Mouse (Mus musculus): Measurements from ENCODE around the gene Gm11939. TPM values are rescaled to one million over a fixed set of nuclear protein-coding genes. Genes with fewer than 3 reads are reported as not detected.

Gene Gm11939
- polyA plus RNA-seq, 1 experiment, result not detected

DNA sequence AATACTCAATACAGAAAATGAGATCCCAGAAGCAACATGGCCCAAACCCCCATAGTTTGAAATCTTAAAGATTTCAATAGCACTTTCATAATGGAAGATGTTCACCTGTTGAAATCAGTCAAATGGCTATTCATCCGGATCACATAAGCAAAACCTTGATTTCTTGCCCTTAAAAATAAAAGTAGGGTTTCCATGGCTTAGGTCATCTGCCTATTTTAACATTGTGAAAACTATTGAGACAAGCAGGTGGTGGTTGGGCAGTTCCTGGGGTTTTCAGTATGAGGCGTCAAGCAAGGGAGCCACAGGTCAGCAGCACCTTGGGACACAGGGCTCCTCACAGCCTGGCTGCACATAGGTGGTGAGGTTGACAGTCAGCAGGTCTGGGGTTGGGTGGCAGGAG lies 3.1 kb downstream of the Gm11939 start:
- TF ChIP-seq CTCF (IDR thresholded peaks at IDR 0.05; ENCODE audit: extremely low read depth, insufficient read length, insufficient replicate concordance, low read depth, low read length) (no peak), POLR2A (IDR thresholded peaks at IDR 0.05; ENCODE audit: low read depth, low read length) (no peak)
- H3K27me3 ChIP-seq (ENCODE audit: control insufficient read depth, insufficient read depth, low read length), result no peaks in the 10 kb centered on the region
- H3K36me3 ChIP-seq (ENCODE audit: control insufficient read depth, insufficient read depth, low read length), result no peaks in the 10 kb centered on the region
- H3K4me3 ChIP-seq (ENCODE audit: low read depth, low read length), result no peak overlapping the region
- H3K4me1 ChIP-seq (ENCODE audit: control insufficient read depth, insufficient read depth, insufficient read length, low read length), result peaks cover 2% of the 10 kb centered on the region; the same call in 1 of the 2 replicates
- H3K27ac ChIP-seq (ENCODE audit: insufficient read depth, low read depth, low read length), result no peak overlapping the region
- 92% methylated on average over 2 of the region's 2 CpGs for WGBS

DNA sequence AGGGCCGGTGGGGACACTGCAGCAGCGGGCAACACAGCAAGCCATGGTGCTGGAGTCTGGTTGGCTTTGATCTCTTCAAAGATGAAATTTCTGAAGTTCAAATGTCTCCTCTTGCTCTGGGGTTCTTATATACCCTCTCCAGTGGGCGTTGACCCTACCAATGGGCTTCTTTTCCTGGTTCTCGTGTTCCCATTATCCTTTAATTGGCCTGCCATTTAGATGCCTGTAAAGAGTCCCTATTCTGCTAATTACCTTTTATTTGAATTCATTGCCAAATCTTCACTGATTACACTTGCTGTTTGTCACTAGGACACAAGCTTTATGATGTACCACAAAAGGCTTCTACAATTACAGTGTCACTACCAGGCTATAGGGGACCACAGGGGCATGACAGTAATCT lies 8.5 kb downstream of the Gm11939 start, which contains the start of gene Krtap3-3:
Gene Krtap3-3, minus strand, starts transcription at position 101 of the 400 bp plus-strand sequence.
- Histone ChIP-seq H3K4me1 (ENCODE audit: control insufficient read depth, insufficient read depth, insufficient read length, low read length) (peaks cover 2% of the 10 kb centered on the region; the same call in 1 of the 2 replicates), H3K36me3 (ENCODE audit: control insufficient read depth, insufficient read depth, low read length) (no peaks in the 10 kb centered on the region), H3K27ac (ENCODE audit: insufficient read depth, low read depth, low read length) (no peak within 1 kb of the TSS), H3K27me3 (ENCODE audit: control insufficient read depth, insufficient read depth, low read length) (no peaks in the 10 kb centered on the region), H3K4me3 (ENCODE audit: low read depth, low read length) (no peak within 1 kb of the TSS)
- 63% methylated on average over 4 of the region's 4 CpGs for WGBS
- no peak for TF ChIP-seq CTCF (IDR thresholded peaks at IDR 0.05; ENCODE audit: extremely low read depth, insufficient read length, insufficient replicate concordance, low read depth, low read length)
- no peak for TF ChIP-seq POLR2A (IDR thresholded peaks at IDR 0.05; ENCODE audit: low read depth, low read length)

GRCm38 (mm10) chr11:99547892-99548291 lies 11.4 kb downstream of the Gm11939 start:
- Histone ChIP-seq H3K4me1 (ENCODE audit: control insufficient read depth, insufficient read depth, insufficient read length, low read length) (no peaks in the 10 kb centered on the region), H3K36me3 (ENCODE audit: control insufficient read depth, insufficient read depth, low read length) (no peaks in the 10 kb centered on the region), H3K27me3 (ENCODE audit: control insufficient read depth, insufficient read depth, low read length) (no peaks in the 10 kb centered on the region), H3K4me3 (ENCODE audit: low read depth, low read length) (no peak overlapping the region), H3K27ac (ENCODE audit: insufficient read depth, low read depth, low read length) (no peak overlapping the region)
- TF ChIP-seq CTCF (IDR thresholded peaks at IDR 0.05; ENCODE audit: extremely low read depth, insufficient read length, insufficient replicate concordance, low read depth, low read length), result no peak
- TF ChIP-seq POLR2A (IDR thresholded peaks at IDR 0.05; ENCODE audit: low read depth, low read length), result no peak

DNA sequence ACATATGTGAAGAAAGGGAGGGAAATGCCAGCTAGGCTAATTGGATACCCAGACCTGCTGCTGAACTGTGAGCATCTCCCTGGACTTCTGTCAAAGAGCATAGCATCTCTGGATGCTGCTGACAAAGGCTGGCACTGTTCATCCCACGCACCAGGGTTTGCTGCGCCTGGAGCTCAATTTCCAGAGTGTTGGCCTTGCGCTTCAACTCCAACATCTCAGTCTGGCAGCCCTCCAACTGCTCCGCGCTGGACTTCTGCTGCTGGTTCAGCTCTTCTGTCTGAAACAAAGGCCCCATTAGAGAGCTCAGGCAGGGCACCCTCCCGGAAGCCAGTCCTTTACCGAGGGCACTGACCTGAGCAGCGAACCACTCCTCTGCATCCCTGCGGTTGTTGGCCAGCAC lies 19.5 kb downstream of the Gm11939 start:
- 42% methylated on average over 9 of the region's 9 CpGs for WGBS
- Histone ChIP-seq H3K36me3 (ENCODE audit: control insufficient read depth, insufficient read depth, low read length) (no peaks in the 10 kb centered on the region), H3K4me1 (ENCODE audit: control insufficient read depth, insufficient read depth, insufficient read length, low read length) (no peaks in the 10 kb centered on the region), H3K27me3 (ENCODE audit: control insufficient read depth, insufficient read depth, low read length) (no peaks in the 10 kb centered on the region), H3K27ac (ENCODE audit: insufficient read depth, low read depth, low read length) (no peak overlapping the region), H3K4me3 (ENCODE audit: low read depth, low read length) (no peak overlapping the region)
- TF ChIP-seq POLR2A (IDR thresholded peaks at IDR 0.05; ENCODE audit: low read depth, low read length) (no peak), CTCF (IDR thresholded peaks at IDR 0.05; ENCODE audit: extremely low read depth, insufficient read length, insufficient replicate concordance, low read depth, low read length) (no peak)

DNA sequence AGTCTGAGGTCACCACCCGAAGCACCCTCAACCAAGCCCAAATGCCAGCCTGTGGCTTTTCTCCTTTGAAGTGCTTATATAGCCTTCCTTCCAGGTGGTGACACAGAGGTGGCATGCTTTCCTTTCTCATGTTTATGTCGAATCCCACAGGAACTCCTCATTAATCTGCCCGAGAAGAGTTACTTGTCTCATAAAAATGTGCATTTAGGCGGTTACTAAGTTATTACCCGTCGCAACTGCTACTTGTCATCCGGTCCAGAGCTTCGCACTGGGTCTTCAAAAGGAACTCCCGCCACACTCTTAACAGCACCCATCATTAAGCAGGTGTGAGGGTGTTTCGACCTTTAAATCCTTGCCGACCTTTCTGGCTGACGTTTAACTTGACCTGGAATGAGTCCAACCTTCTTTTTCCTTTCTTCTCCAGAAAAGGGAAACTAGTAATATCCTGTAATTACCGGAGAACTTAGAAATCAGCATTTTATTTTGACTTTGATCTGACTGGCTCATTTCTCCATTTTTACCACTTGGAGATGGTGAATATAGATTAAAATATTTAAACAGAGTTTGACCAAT lies 37.9 kb downstream of the Gm11939 start, which contains the start of gene Krt39:
Gene Krt39, minus strand, starts transcription at position 51 of the 573 bp plus-strand sequence.
- H3K27ac ChIP-seq (ENCODE audit: insufficient read depth, low read depth, low read length), result no peak within 1 kb of the TSS
- TF ChIP-seq POLR2A (IDR thresholded peaks at IDR 0.05; ENCODE audit: low read depth, low read length) (no peak), CTCF (IDR thresholded peaks at IDR 0.05; ENCODE audit: extremely low read depth, insufficient read length, insufficient replicate concordance, low read depth, low read length) (no peak)
- 19% methylated on average over 13 of the region's 13 CpGs for WGBS
- no peak within 1 kb of the TSS for H3K4me3 ChIP-seq (ENCODE audit: low read depth, low read length)
- H3K36me3 ChIP-seq (ENCODE audit: control insufficient read depth, insufficient read depth, low read length), result no peaks in the 10 kb centered on the region
- no peaks in the 10 kb centered on the region for H3K27me3 ChIP-seq (ENCODE audit: control insufficient read depth, insufficient read depth, low read length)
- no peaks in the 10 kb centered on the region for H3K4me1 ChIP-seq (ENCODE audit: control insufficient read depth, insufficient read depth, insufficient read length, low read length)

GRCm38 (mm10) chr11:99514098-99514497 lies 45.2 kb downstream of the Gm11939 start:
- WGBS, result 29% methylated on average over 8 of the region's 8 CpGs
- H3K36me3 ChIP-seq (ENCODE audit: control insufficient read depth, insufficient read depth, low read length), result no peaks in the 10 kb centered on the region
- H3K27me3 ChIP-seq (ENCODE audit: control insufficient read depth, insufficient read depth, low read length), result no peaks in the 10 kb centered on the region
- H3K4me1 ChIP-seq (ENCODE audit: control insufficient read depth, insufficient read depth, insufficient read length, low read length), result peaks cover 3% of the 10 kb centered on the region; the same call in 1 of the 2 replicates
- no peak for TF ChIP-seq CTCF (IDR thresholded peaks at IDR 0.05; ENCODE audit: extremely low read depth, insufficient read length, insufficient replicate concordance, low read depth, low read length)
- TF ChIP-seq POLR2A (IDR thresholded peaks at IDR 0.05; ENCODE audit: low read depth, low read length), result no peak
- no peak overlapping the region for H3K4me3 ChIP-seq (ENCODE audit: low read depth, low read length)
- H3K27ac ChIP-seq (ENCODE audit: insufficient read depth, low read depth, low read length), result no peak overlapping the region

Other genes starting within 250 kb of the Gm11939 start
- not detected in 2 replicates for gene Krt25, start 236.5 kb downstream of the Gm11939 start, polyA plus RNA-seq (2012; rRNA removed)
- gene Krt26, start 221.5 kb downstream of the Gm11939 start, polyA plus RNA-seq (2012; rRNA removed), result not detected in 2 replicates
- not detected in 2 replicates for gene Krt27, start 208.4 kb downstream of the Gm11939 start, polyA plus RNA-seq (2012; rRNA removed)
- gene Krt28, start 184.6 kb downstream of the Gm11939 start, polyA plus RNA-seq (2012; rRNA removed), result not detected in 2 replicates
- 0.15 and 0.18 TPM in 2 replicates for gene Krt10, start 170.1 kb downstream of the Gm11939 start, polyA plus RNA-seq (2012; rRNA removed)
- 0.48 and 9.5 TPM in 2 replicates for gene Krt12, start 137.2 kb downstream of the Gm11939 start, polyA plus RNA-seq (2012; rRNA removed)
- gene Krt20, start 121.3 kb downstream of the Gm11939 start, polyA plus RNA-seq (2012; rRNA removed), result 292 and 951 TPM in 2 replicates
- 4.4 and 7.4 TPM in 2 replicates for gene Krt23, start 66.3 kb downstream of the Gm11939 start, polyA plus RNA-seq (2012; rRNA removed)
- gene Krt39, start 38.1 kb downstream of the Gm11939 start, polyA plus RNA-seq (2012; rRNA removed), result not detected in 2 replicates
- not detected in 2 replicates for gene Krt40, start 16.3 kb downstream of the Gm11939 start, polyA plus RNA-seq (2012; rRNA removed)
- gene Krtap3-3, start 8.6 kb downstream of the Gm11939 start, polyA plus RNA-seq (2012; rRNA removed), result not detected in 2 replicates
- gene Krtap3-2, start 2.6 kb downstream of the Gm11939 start, polyA plus RNA-seq (2012; rRNA removed), result not detected in 2 replicates
- gene Krtap3-1, start 7.2 kb upstream of the Gm11939 start, polyA plus RNA-seq (2012; rRNA removed), result 0.47 and 2.7 TPM in 2 replicates
- not detected in 2 replicates for gene Krtap1-5, start 21.6 kb upstream of the Gm11939 start, polyA plus RNA-seq (2012; rRNA removed)
- gene Krtap1-4, start 24.2 kb upstream of the Gm11939 start, polyA plus RNA-seq (2012; rRNA removed), result not detected in 2 replicates
- not detected in 2 replicates for gene Krtap1-3, start 31.9 kb upstream of the Gm11939 start, polyA plus RNA-seq (2012; rRNA removed)
- not detected in 2 replicates for gene Krtap9-3, start 38.6 kb upstream of the Gm11939 start, polyA plus RNA-seq (2012; rRNA removed)
- 1.3 TPM in 1 of 2 replicates, not detected in the other for gene Gm11938, start 43.8 kb upstream of the Gm11939 start, polyA plus RNA-seq (2012; rRNA removed)
- gene Gm11937, start 50.7 kb upstream of the Gm11939 start, polyA plus RNA-seq (2012; rRNA removed), result not detected in 2 replicates
- gene Krtap2-4, start 55.4 kb upstream of the Gm11939 start, polyA plus RNA-seq (2012; rRNA removed), result 0.29 and 1.9 TPM in 2 replicates
- gene Gm11562, start 61.0 kb upstream of the Gm11939 start, polyA plus RNA-seq (2012; rRNA removed), result 1.9 TPM in 1 of 2 replicates, not detected in the other
- gene Krtap4-1, start 68.8 kb upstream of the Gm11939 start, polyA plus RNA-seq (2012; rRNA removed), result not detected in 2 replicates
- gene Krtap4-2, start 75.6 kb upstream of the Gm11939 start, polyA plus RNA-seq (2012; rRNA removed), result not detected in 2 replicates
- not detected in 2 replicates for gene Krtap4-7, start 84.6 kb upstream of the Gm11939 start, polyA plus RNA-seq (2012; rRNA removed)
- gene Gm11555, start 90.8 kb upstream of the Gm11939 start, polyA plus RNA-seq (2012; rRNA removed), result not detected in 2 replicates
- not detected in 2 replicates for gene Gm11563, start 99.5 kb upstream of the Gm11939 start, polyA plus RNA-seq (2012; rRNA removed)
- not detected in 2 replicates for gene Krtap4-6, start 106.5 kb upstream of the Gm11939 start, polyA plus RNA-seq (2012; rRNA removed)
- gene Gm14190, start 131.3 kb upstream of the Gm11939 start, polyA plus RNA-seq (2012; rRNA removed), result not detected in 2 replicates
- gene Gm14180, start 174.8 kb upstream of the Gm11939 start, polyA plus RNA-seq (2012; rRNA removed), result not detected in 2 replicates
- gene Gm11595, start 213.4 kb upstream of the Gm11939 start, polyA plus RNA-seq (2012; rRNA removed), result not detected in 2 replicates
- gene Krtap4-8, start 221.2 kb upstream of the Gm11939 start, polyA plus RNA-seq (2012; rRNA removed), result not detected in 2 replicates
- gene Krtap4-9, start 225.7 kb upstream of the Gm11939 start, polyA plus RNA-seq (2012; rRNA removed), result not detected in 2 replicates
- not detected in 2 replicates for gene Gm11596, start 234.0 kb upstream of the Gm11939 start, polyA plus RNA-seq (2012; rRNA removed)
- gene Gm11569, start 239.5 kb upstream of the Gm11939 start, polyA plus RNA-seq (2012; rRNA removed), result not detected in 2 replicates
- gene Gm11554, start 245.0 kb upstream of the Gm11939 start, polyA plus RNA-seq (2012; rRNA removed), result not detected in 2 replicates